Mouse (Mus musculus): ENCODE measurements around the gene Zfhx3. TPM values are rescaled to one million over a fixed set of nuclear protein-coding genes. Genes with fewer than 3 reads are reported as not detected.

Zfhx3 gene
- total and polyA plus RNA-seq, 3 experiments = 0.23 to 2.5 TPM; not detected in 1

GRCm38 (mm10) chr8:108625571-108626120, 683.2 kb downstream of the Zfhx3 start:
- TF ChIP-seq EP300 (IDR thresholded peaks at IDR 0.05; ENCODE audit: low read depth in 1 of 2, low read length in 2 of 2) = no peak
- no peak for TF ChIP-seq ZKSCAN1 (IDR thresholded peaks at IDR 0.05; ENCODE audit: low read depth, low read length)
- no peak for TF ChIP-seq KAT2A (conservative IDR thresholded peaks at IDR 0.05; ENCODE audit: low read depth, low read length)
- TF ChIP-seq USF2 (IDR thresholded peaks at IDR 0.05; ENCODE audit: borderline replicate concordance in 1 of 2, insufficient read depth in 1 of 2, low read depth in 1 of 2, low read length in 2 of 2) = no peak
- TF ChIP-seq NRF1 (IDR thresholded peaks at IDR 0.05; ENCODE audit: insufficient read depth, low read depth, low read length, poor library complexity, severe bottlenecking) = no peak
- no peak for TF ChIP-seq TAL1 (IDR thresholded peaks at IDR 0.05; ENCODE audit: low read length)
- TF ChIP-seq CTCF (IDR thresholded peaks at IDR 0.05 in 2 of 3, conservative IDR thresholded peaks at IDR 0.05 in 1 of 3; ENCODE audit: control insufficient read depth in 1 of 3, insufficient read depth in 1 of 3, low read depth in 2 of 3, low read length in 3 of 3, poor library complexity in 1 of 3, severe bottlenecking in 1 of 3) = no peak
- no peak for TF ChIP-seq RAD21 (IDR thresholded peaks at IDR 0.05; ENCODE audit: low read depth, low read length)
- TF ChIP-seq CHD1 (IDR thresholded peaks at IDR 0.05; ENCODE audit: low read depth, low read length) = no peak
- no peak for TF ChIP-seq MAX (IDR thresholded peaks at IDR 0.05; ENCODE audit: low read length)
- TF ChIP-seq USF1 (IDR thresholded peaks at IDR 0.05; ENCODE audit: low read depth, low read length) = no peak
- no peak for TF ChIP-seq ZC3H11A (IDR thresholded peaks at IDR 0.05; ENCODE audit: low read depth, low read length)
- no peak for TF ChIP-seq TBP (IDR thresholded peaks at IDR 0.05; ENCODE audit: low read depth, low read length)
- TF ChIP-seq RCOR1 (IDR thresholded peaks at IDR 0.05; ENCODE audit: low read depth, low read length) = no peak
- no peak for TF ChIP-seq NELFE (IDR thresholded peaks at IDR 0.05; ENCODE audit: low read depth, low read length)
- no peak for TF ChIP-seq ETS1 (IDR thresholded peaks at IDR 0.05; ENCODE audit: low read depth, low read length)
- TF ChIP-seq POLR2AphosphoS5 (IDR thresholded peaks at IDR 0.05; ENCODE audit: borderline replicate concordance, low read depth, low read length) = no peak
- TF ChIP-seq CHD2 (IDR thresholded peaks at IDR 0.05; ENCODE audit: low read length) = no peak
- TF ChIP-seq MYB (IDR thresholded peaks at IDR 0.05; ENCODE audit: low read depth, low read length) = no peak
- H3K36me3 ChIP-seq (ENCODE audit: control insufficient read depth in 1 of 2, insufficient read depth in 2 of 2, low read length in 2 of 2) = peaks cover 0 to 6% of the 10 kb centered on the region in 2 experiments; a peak in 1 of 4 replicates
- H3K4me1 ChIP-seq (ENCODE audit: control insufficient read depth in 1 of 2, insufficient read depth in 2 of 2, low read length in 2 of 2) = peaks cover 5 to 10% of the 10 kb centered on the region in 2 experiments; a peak in 3 of 4 replicates
- no peak overlapping the region for H3K4me3 ChIP-seq (ENCODE audit: control insufficient read depth in 1 of 2, insufficient read depth in 1 of 2, low read depth in 2 of 2, low read length in 2 of 2)
- no peaks in the 10 kb centered on the region for H3K9me3 ChIP-seq (replicated peaks; ENCODE audit: insufficient read depth, low read length)
- H3K27ac ChIP-seq (ENCODE audit: control insufficient read depth, low read depth, low read length) = no peak overlapping the region
- H3K27me3 ChIP-seq (ENCODE audit: control insufficient read depth in 1 of 2, insufficient read depth in 2 of 2, low read length in 2 of 2) = no peaks in the 10 kb centered on the region
- H3K9ac ChIP-seq (ENCODE audit: control insufficient read depth, low read depth, low read length, poor library complexity, severe bottlenecking) = no peak overlapping the region
- no peaks in the 10 kb centered on the region for H3K79me2 ChIP-seq (ENCODE audit: control insufficient read depth, insufficient read depth, low read length, poor library complexity)
- DNase-seq (ENCODE audit: low read depth, low spot score) = no peak

- Histone ChIP-seq H3K4me1 (ENCODE audit: control insufficient read depth in 1 of 2, insufficient read depth in 2 of 2, low read length in 2 of 2) (no peaks in the 10 kb centered on the region), H3K9ac (ENCODE audit: control insufficient read depth, low read depth, low read length, poor library complexity, severe bottlenecking) (no peak overlapping the region), H3K27me3 (ENCODE audit: control insufficient read depth in 1 of 2, insufficient read depth in 2 of 2, low read length in 2 of 2) (no peaks in the 10 kb centered on the region), H3K27ac (ENCODE audit: control insufficient read depth, low read depth, low read length) (no peak overlapping the region), H3K79me2 (ENCODE audit: control insufficient read depth, insufficient read depth, low read length, poor library complexity) (no peaks in the 10 kb centered on the region), H3K9me3 (replicated peaks; ENCODE audit: insufficient read depth, low read length) (no peaks in the 10 kb centered on the region), H3K36me3 (ENCODE audit: control insufficient read depth in 1 of 2, insufficient read depth in 2 of 2, low read length in 2 of 2) (no peaks in the 10 kb centered on the region), H3K4me3 (ENCODE audit: control insufficient read depth in 1 of 2, insufficient read depth in 1 of 2, low read depth in 2 of 2, low read length in 2 of 2) (no peak overlapping the region)
- DNase-seq (ENCODE audit: low read depth, low spot score) = peak; percentile 41
- no peak for TF ChIP-seq ETS1 (IDR thresholded peaks at IDR 0.05; ENCODE audit: low read depth, low read length)
- TF ChIP-seq USF1 (IDR thresholded peaks at IDR 0.05; ENCODE audit: low read depth, low read length) = peak; percentile 80
Measured at GRCm38 (mm10) chr8:108631069-108631468, 688.6 kb downstream of the Zfhx3 start.

Measured in MEL (cell line).